Mouse (Mus musculus) forebrain, embryonic 13.5 days (tissue): ENCODE results near the gene Poll. TPM values are rescaled to one million over a fixed set of nuclear protein-coding genes. Genes with fewer than 3 reads are reported as not detected.

Source experiments
- ATAC-seq: fragments of 200-750 bp; cut with Nextera tagmentation; 2 replicates; pipeline ENCODE4 v1.8.0; 2017
- H3K27ac ChIP-seq: fragments of 300-500 bp; sonication (generic); 2 replicates; pipeline ENCODE4 v1.5.1; 2015; ENCODE audit warnings: inconsistent platforms, mild to moderate bottlenecking, moderate library complexity
- H3K27me3 ChIP-seq: fragments of 300-500 bp; sonication (generic); 2 replicates; pipeline ENCODE4 v1.6.1; 2015; ENCODE audit warnings: mild to moderate bottlenecking, inconsistent platforms
- H3K36me3 ChIP-seq: fragments of 300-500 bp; sonication (generic); 2 replicates; pipeline ENCODE4 v1.6.1; 2015; ENCODE audit warnings: mild to moderate bottlenecking, inconsistent platforms; ENCODE audit not compliant: poor library complexity, severe bottlenecking
- H3K4me1 ChIP-seq: fragments of 300-500 bp; sonication (generic); 2 replicates; pipeline ENCODE4 v1.6.1; 2015; ENCODE audit warnings: inconsistent platforms
- H3K4me2 ChIP-seq: fragments of 300-500 bp; sonication (generic); 2 replicates; pipeline ENCODE4 v1.6.1; 2015; ENCODE audit warnings: inconsistent platforms, mild to moderate bottlenecking, moderate library complexity
- H3K4me3 ChIP-seq: fragments of 300-500 bp; sonication (generic); 2 replicates; pipeline ENCODE4 v1.5.1; 2015; ENCODE audit warnings: mild to moderate bottlenecking, inconsistent platforms
- H3K9ac ChIP-seq: fragments of 300-500 bp; sonication (generic); 2 replicates; pipeline ENCODE4 v1.6.1; 2015; ENCODE audit warnings: mild to moderate bottlenecking, inconsistent platforms
- H3K9me3 ChIP-seq: fragments of 300-500 bp; sonication (generic); replicated peaks from 2 replicates; pipeline ENCODE4 v1.6.1; 2016; ENCODE audit warnings: inconsistent platforms
- WGBS: fragments of 180-500 bp; shearing (Covaris S2); methylation state at CpG from one replicate; pipeline ENCODE4 v1.1.7; 2015; 5-methylcytosine and 5-hydroxymethylcytosine counted together
- polyA plus RNA-seq: library from polyadenylated mRNA; unstranded; fragments of >200 nt; fragmentation: Nextera tagmentation; extraction: Ambion mirVana; gene quantifications from 2 replicates; pipeline ENCODE4 v1.2.1, GENCODE M21; 2015

Gene Poll
- polyA plus RNA-seq, 1 experiment from 2014 or later = 16.2 TPM

DNA sequence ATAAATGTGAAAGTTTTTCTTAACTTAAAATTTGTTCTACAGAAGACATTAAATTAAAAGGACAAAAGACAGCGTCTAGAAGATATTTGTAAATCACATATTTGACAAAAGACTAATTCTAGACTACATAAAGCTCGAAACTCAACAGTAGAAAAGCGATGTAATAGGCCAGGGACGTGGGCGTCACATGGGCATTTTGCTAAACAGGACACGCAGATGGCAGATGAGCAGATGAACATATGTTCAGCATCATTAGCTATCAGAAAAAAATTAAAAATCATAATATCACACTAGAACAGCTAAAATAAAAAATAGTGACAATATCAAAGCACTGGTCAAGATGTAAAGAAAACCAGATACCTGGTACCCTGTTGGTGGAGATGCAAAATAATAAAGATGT is 29.4 kb upstream of the Poll start:
- ATAC-seq = no peak
- Histone ChIP-seq H3K4me1 (no peaks in the 10 kb centered on the region), H3K9ac (no peak overlapping the region), H3K36me3 (no peaks in the 10 kb centered on the region; the same call in 1 of the 2 replicates), H3K4me2 (no peak overlapping the region), H3K27me3 (peaks cover 94% of the 10 kb centered on the region), H3K4me3 (no peak overlapping the region), H3K9me3 (no peaks in the 10 kb centered on the region), H3K27ac (no peak overlapping the region)
- 93% methylated on average over 6 of the region's 6 CpGs for WGBS

- peaks cover 89% of the 10 kb centered on the region for H3K27me3 ChIP-seq
- H3K4me3 ChIP-seq = no peak overlapping the region
- H3K9me3 ChIP-seq = no peaks in the 10 kb centered on the region
Measured at GRCm38 (mm10) chr19:45587509-45588292, 27.4 kb upstream of the Poll start.

DNA sequence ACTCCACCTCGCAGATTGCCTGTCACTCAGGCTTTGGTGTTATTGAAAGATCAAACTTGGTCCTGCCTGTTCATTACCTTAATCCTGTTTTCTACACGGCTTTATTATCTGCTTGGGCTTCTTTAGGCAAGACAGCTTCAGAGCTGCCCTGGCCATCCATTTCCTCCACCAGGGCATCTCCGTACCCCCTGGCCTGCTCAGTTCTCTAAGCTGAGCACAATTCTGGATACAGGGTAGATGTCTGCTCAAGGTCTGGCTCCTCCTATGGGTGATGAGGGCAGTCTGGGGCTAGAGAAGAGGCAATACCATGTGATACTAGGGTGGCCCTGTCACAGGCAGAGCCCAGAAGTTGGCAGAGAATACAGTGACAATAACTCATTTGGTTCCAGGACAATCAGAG is 26.5 kb upstream of the Poll start:
- H3K9me3 ChIP-seq = no peaks in the 10 kb centered on the region
- peaks cover 89% of the 10 kb centered on the region for H3K27me3 ChIP-seq
- WGBS = 31% methylated on average over 3 of the region's 3 CpGs
- H3K36me3 ChIP-seq = no peaks in the 10 kb centered on the region; the same call in 1 of the 2 replicates
- H3K4me1 ChIP-seq = peaks cover 7% of the 10 kb centered on the region
- no peak for ATAC-seq
- H3K4me2 ChIP-seq = no peak overlapping the region
- H3K27ac ChIP-seq = no peak overlapping the region
- H3K9ac ChIP-seq = no peak overlapping the region
- H3K4me3 ChIP-seq = no peak overlapping the region

More at GRCm38 (mm10) chr19:45587509-45588292, 27.4 kb upstream of the Poll start:
- Histone ChIP-seq H3K4me2 (no peak overlapping the region), H3K4me1 (no peaks in the 10 kb centered on the region), H3K9ac (no peak overlapping the region), H3K36me3 (no peaks in the 10 kb centered on the region; the same call in 1 of the 2 replicates), H3K27ac (no peak overlapping the region)
- ATAC-seq = no peak
- WGBS = 90% methylated on average over 6 of the region's 6 CpGs

GRCm38 (mm10) chr19:45584856-45585620 is 24.7 kb upstream of the Poll start:
- no peak for ATAC-seq
- H3K4me1 ChIP-seq = peaks cover 10% of the 10 kb centered on the region

DNA sequence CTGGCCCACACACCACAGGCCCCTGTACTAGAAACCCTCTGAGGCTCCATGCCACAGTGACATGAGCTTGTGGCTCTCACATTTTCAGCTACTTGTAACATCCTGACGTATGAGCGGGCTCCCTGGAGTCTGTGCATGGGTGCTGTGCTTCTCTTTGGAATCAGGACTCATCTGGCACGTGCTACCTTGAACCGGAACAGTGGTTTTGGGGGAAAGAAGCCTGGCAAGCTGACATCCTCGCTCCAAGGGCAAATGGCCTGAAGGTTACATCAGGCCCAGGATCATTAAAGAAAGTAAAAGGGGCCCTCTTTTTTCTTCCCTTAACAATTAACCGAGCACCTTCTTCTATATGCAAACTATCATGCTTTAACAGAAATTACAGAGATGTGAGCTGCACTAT is 22.8 kb upstream of the Poll start:
- Histone ChIP-seq H3K36me3 (peaks cover 15% of the 10 kb centered on the region), H3K4me3 (no peak overlapping the region), H3K4me1 (peaks cover 14% of the 10 kb centered on the region), H3K9ac (no peak overlapping the region), H3K9me3 (no peaks in the 10 kb centered on the region; the same call in 1 of the 2 replicates), H3K4me2 (no peak overlapping the region), H3K27me3 (peaks cover 71% of the 10 kb centered on the region), H3K27ac (no peak overlapping the region)
- WGBS = 81% methylated on average over 6 of the region's 6 CpGs
- no peak for ATAC-seq

More at GRCm38 (mm10) chr19:45584856-45585620, 24.7 kb upstream of the Poll start:
- Histone ChIP-seq H3K4me3 (no peak overlapping the region), H3K4me2 (no peak overlapping the region), H3K9ac (no peak overlapping the region), H3K36me3 (no peaks in the 10 kb centered on the region; the same call in 1 of the 2 replicates), H3K9me3 (no peaks in the 10 kb centered on the region; the same call in 1 of the 2 replicates), H3K27ac (no peak overlapping the region), H3K27me3 (peaks cover 78% of the 10 kb centered on the region)
- 57% methylated on average over 9 of the region's 9 CpGs for WGBS

GRCm38 (mm10) chr19:45582161-45582560 is 21.8 kb upstream of the Poll start:
- 10% methylated on average over 8 of the region's 8 CpGs for WGBS
- Histone ChIP-seq H3K27me3 (peaks cover 62% of the 10 kb centered on the region), H3K36me3 (peaks cover 25% of the 10 kb centered on the region), H3K4me1 (peaks cover 14% of the 10 kb centered on the region), H3K9me3 (no peaks in the 10 kb centered on the region; the same call in 1 of the 2 replicates), H3K4me3 (no peak overlapping the region), H3K27ac (no peak overlapping the region), H3K4me2 (no peak overlapping the region), H3K9ac (no peak overlapping the region)
- ATAC-seq = no peak

GRCm38 (mm10) chr19:45581257-45581656 is 20.9 kb upstream of the Poll start:
- Histone ChIP-seq H3K27ac (no peak overlapping the region), H3K9me3 (no peaks in the 10 kb centered on the region; the same call in 1 of the 2 replicates), H3K9ac (no peak overlapping the region), H3K27me3 (peaks cover 61% of the 10 kb centered on the region), H3K36me3 (peaks cover 34% of the 10 kb centered on the region), H3K4me1 (peaks cover 14% of the 10 kb centered on the region), H3K4me2 (no peak overlapping the region), H3K4me3 (no peak overlapping the region)
- ATAC-seq = no peak
- 51% methylated on average over 3 of the region's 3 CpGs for WGBS

- no peak overlapping the region for H3K4me3 ChIP-seq
- H3K27ac ChIP-seq = no peak overlapping the region
- H3K4me1 ChIP-seq = peaks cover 14% of the 10 kb centered on the region
- no peaks in the 10 kb centered on the region; the same call in 1 of the 2 replicates for H3K9me3 ChIP-seq
- peaks cover 38% of the 10 kb centered on the region for H3K36me3 ChIP-seq
- no peak overlapping the region for H3K4me2 ChIP-seq
- no peak overlapping the region for H3K9ac ChIP-seq
- peaks cover 57% of the 10 kb centered on the region for H3K27me3 ChIP-seq
- ATAC-seq = no peak
- WGBS = 28% methylated on average over 11 of the region's 12 CpGs
Measured at GRCm38 (mm10) chr19:45580235-45580634, 19.9 kb upstream of the Poll start.

GRCm38 (mm10) chr19:45579416-45579815 is 19.1 kb upstream of the Poll start:
- Histone ChIP-seq H3K9me3 (no peaks in the 10 kb centered on the region; the same call in 1 of the 2 replicates), H3K36me3 (peaks cover 41% of the 10 kb centered on the region), H3K4me3 (no peak overlapping the region), H3K27me3 (peaks cover 51% of the 10 kb centered on the region), H3K4me1 (peaks cover 14% of the 10 kb centered on the region), H3K4me2 (no peak overlapping the region), H3K9ac (no peak overlapping the region), H3K27ac (no peak overlapping the region)
- ATAC-seq = no peak
- WGBS = 92% methylated on average over 7 of the region's 7 CpGs

DNA sequence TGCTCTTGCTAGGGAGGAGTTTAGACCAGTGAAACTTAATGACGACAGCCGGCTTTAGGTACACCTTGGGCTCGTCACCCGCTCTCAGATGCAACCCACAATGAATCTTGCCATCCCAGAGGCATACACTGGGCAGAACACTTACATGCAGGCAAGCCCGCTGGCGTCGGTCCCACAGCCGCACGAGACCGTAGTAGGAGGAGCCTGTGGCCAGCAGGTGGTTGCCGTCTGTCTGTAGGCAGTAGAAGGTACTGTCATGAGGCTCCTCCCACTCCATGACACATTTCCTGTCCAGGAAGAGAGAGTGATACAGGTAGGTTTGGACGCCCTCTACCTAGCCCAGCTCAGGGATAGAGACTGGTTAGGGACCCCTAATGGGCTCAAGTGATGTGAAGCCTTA is 18.6 kb upstream of the Poll start:
- Histone ChIP-seq H3K4me3 (no peak overlapping the region), H3K9me3 (no peaks in the 10 kb centered on the region; the same call in 1 of the 2 replicates), H3K27ac (no peak overlapping the region), H3K36me3 (peaks cover 41% of the 10 kb centered on the region), H3K4me2 (no peak overlapping the region), H3K9ac (no peak overlapping the region), H3K4me1 (peaks cover 14% of the 10 kb centered on the region), H3K27me3 (peaks cover 47% of the 10 kb centered on the region)
- WGBS = 92% methylated on average over 12 of the region's 12 CpGs
- ATAC-seq = no peak

DNA sequence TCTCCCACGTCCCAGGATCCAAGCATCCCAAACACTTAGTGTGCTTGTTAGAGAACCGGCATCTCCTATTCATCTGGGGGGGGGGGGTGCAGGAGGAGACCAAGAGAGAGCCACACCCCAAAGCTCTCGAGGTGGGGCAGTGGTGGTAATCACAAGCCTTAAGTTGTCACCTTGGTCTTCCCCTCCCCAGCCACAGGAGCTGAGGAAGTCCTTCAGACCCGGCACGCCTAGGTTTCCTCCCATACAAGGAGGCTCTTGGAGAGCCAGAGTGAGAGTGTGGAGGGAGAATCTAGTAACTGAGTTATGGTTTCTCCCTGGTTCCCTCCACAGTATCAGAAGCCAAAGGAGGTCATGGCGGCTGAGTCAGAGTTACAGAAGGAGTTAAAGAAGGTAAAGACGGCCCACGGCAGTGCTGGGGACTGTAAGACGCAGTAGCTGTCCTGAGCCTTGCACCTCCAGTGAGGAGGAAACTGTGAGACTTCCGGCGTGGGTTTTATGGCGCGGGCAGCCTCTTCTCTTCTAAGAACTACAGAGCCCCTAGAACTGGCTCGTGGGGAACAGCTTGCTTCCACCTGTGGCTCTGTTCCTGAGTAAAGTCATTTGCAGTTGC is 16.9 kb upstream of the Poll start:
- Histone ChIP-seq H3K9me3 (no peaks in the 10 kb centered on the region; the same call in 1 of the 2 replicates), H3K36me3 (peaks cover 45% of the 10 kb centered on the region), H3K9ac (no peak overlapping the region), H3K4me1 (peaks cover 10% of the 10 kb centered on the region), H3K27me3 (peaks cover 34% of the 10 kb centered on the region), H3K27ac (no peak overlapping the region), H3K4me2 (no peak overlapping the region), H3K4me3 (no peak overlapping the region)
- ATAC-seq = no peak
- 83% methylated on average over 14 of the region's 14 CpGs for WGBS

DNA sequence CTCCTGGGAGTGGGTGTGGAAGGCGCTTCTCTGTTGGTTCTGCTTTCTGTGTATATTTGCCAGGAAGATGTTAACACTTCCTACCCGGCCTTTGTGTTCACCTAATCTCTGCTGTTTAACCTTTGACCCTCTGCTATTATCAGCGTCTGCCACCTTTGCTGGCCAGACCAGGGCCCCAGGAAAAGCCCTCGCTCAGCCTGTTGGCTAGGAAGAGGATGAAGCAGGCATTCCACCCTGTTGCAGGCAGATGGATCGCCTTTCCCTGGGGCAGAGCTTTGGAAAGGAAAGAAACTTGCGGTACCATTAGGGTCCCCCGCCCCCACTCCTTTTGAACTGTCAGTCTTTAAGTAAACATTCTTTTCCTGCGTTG is 15.3 kb upstream of the Poll start:
- Histone ChIP-seq H3K9ac (no peak overlapping the region), H3K36me3 (peaks cover 47% of the 10 kb centered on the region), H3K4me2 (no peak overlapping the region), H3K4me1 (0 out of 2 replicates have a peak, but pooled peaks cover 5% of the 10 kb centered on the region), H3K9me3 (no peaks in the 10 kb centered on the region), H3K4me3 (no peak overlapping the region), H3K27ac (no peak overlapping the region), H3K27me3 (peaks cover 24% of the 10 kb centered on the region)
- 21% methylated on average over 8 of the region's 8 CpGs for WGBS
- ATAC-seq = no peak
